Mouse (Mus musculus) mouse embryonic stem cell (cell line): ENCODE data around the gene Cdc37.
"Not testable (repeated sequence)": the region's sequence is repeated elsewhere in the genome, so short reads cannot be mapped to it uniquely, and the experiment has no call there.

Experiments used
- in situ Hi-C, 2 experiments: fragments of 300-500 bp; cut with MboI; formaldehyde crosslinking; loops; 1 replicate in 1 of 2; 3 replicates in 1 of 2; pipeline ENCODE4 v1.14.3; 2019 to 2020; ENCODE audit warnings: low sequenced_read_pairs in 2 of 2, low pct_unique_long_range_greater_than_20kb in 1 of 2, mixed read lengths in 1 of 2; ENCODE audit not compliant: unreplicated experiment in 1 of 2

The Cdc37 gene

DNA sequence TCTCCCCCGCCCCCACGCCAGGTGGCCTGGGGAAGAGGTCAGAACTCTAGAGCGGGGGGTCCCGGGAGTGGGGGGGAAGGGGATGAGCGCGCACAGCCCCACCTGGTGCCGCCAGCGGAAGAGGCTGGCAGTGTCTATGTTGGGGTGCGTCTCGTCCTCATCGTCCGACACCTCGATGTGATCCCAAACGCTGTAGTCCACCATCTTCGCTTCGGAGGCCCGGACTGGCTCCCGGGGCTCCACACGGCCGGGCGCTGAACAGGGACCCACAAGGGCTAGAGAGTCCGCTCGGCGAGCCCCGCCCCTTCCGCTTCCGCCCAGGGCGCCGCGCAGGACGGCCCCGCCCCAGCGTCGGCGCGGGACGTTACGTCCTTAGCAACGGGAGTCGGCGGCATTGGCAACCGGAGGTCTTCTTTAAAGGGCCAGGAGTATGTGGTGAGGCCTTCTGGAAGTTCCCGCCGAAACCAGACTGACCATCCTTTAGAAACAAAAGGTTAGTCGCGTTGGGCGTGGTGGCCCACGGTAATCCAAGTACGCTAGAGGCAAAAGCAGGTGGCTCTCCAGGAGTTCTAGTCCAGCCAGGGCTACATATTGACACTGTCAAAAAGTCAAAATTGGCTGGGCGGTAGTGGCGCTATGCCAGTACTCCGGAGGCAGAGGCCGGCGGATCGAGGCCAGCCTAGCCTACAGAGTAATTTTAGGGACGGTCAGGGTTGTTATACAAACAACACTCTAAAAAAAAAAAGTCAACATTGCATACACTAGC is at the start of gene Cdc37:
Gene Cdc37 (minus strand): TSS at position 329 of the 766 bp plus-strand sequence.
- in situ Hi-C loops: no loop called here

DNA sequence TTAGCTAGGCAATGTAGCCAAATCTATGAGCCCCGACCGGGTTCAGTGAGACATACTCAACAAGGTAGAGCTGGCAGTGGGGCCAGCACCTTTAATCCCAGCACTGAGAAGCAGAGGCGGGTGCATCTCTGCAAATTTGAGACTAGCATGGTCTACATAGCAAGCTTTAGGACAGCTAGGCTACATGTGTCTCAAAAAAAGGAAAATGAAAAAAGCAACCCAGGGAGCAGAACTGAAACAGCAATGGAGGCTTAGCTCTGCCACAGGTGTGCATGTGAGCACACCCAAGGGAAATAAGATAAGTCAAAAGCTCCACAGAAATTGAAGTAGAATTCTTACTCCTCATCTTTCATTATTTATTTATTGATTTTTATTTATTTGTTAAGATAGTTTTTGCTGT is 49.2 kb upstream of the Cdc37 start:
- in situ Hi-C loops: no loop called here

DNA sequence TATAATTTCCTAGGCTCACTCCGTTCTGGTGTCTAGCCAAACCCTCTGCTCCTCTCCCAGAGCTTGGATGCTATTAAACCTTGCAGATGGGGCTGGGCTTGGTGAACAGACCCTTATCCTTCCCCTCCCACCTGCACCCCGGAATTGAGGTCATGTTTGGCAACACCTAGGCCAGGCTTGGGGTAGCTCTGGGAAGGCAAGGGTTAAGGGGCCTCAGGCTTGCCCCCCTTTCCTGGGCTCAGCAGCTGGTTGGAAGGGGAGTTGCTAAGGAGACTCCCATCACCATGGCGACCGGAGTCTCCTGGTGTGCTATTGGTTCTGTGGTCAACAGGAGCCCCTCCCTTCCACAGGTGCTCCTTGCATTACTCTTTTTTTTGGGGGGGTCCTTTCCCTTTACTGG is 48.2 kb upstream of the Cdc37 start:
- in situ Hi-C loops: no loop called here

DNA sequence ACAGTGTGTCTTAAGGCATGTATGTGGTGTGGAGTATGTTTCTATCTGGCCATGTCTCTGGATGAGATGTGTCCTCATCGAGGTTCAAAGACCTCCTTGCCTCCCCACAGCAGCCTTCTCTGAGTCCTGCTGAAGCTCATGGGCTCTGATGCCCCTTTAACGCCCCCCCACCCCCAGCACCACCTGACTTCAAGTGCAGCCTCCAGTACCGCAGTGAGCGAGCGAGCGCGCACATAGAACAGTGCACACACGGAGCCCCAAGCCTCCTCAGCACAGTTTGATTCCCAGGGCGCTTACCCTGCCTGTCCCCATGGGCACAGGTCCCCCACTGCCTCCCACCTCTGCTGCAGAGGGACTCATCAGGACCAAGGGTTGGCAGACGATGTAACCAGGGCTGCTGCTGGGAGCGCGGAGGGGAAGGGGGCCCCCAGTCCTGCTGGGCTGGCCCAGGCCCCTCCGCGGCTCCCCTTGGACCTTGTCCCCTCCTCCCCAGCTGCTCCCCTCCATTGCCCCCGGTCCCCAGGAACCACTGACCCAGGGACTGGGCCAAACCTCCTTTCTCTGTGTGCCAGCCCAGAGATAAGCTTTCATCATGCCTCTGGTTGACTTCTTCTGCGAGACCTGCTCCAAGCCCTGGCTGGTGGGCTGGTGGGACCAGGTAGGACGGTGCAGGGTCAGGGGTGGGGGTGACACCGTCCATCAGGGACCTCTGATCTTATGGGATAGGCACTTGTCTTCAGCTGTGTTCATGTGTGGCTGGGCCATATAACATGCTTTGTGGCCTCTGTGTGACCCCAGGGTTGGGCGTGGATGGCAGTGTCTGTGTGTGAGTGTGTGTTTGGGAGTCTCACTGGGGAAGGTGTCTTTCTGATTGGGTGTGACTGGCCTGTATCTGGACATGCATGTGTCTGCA is 47.0 kb upstream of the Cdc37 start:
- in situ Hi-C loops: no loop called here

DNA sequence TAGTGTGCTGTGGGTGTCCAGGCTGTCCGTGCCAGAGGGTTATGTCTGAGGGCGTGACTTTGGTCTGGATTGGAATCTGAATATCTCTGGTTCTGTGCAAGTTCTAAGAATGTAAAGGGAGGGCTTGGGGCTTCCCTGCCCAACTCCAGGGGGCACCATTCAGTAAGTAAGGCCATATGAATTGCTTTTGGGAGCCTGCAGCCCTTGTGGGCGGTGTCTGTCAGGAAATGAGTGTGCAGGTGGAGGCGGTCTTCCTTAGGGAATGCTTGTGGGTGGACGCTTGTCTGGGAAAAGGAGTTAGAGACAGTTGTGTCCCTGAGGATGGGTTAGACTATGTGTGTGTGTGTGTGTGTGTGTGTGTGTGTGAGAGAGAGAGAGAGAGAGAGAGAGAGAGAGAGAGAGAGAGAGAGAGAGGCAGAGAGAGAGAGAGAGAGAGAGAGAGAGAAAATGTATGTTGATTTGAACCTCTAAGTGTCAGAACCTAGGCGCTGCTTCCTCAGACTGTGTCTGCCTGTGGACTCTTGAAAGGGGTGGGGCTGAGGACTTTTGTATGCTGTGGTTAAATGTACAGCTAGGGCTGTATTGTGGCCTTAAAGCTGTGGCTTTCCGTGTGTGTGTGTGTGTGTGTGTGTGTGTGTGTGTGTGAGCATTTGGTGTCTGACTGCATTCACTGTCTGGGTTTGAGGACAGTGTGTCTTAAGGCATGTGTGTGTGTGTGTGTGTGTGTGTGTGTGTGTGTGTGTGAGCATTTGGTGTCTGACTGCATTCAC is 46.1 kb upstream of the Cdc37 start:
- in situ Hi-C loops: not testable (repeated sequence)

DNA sequence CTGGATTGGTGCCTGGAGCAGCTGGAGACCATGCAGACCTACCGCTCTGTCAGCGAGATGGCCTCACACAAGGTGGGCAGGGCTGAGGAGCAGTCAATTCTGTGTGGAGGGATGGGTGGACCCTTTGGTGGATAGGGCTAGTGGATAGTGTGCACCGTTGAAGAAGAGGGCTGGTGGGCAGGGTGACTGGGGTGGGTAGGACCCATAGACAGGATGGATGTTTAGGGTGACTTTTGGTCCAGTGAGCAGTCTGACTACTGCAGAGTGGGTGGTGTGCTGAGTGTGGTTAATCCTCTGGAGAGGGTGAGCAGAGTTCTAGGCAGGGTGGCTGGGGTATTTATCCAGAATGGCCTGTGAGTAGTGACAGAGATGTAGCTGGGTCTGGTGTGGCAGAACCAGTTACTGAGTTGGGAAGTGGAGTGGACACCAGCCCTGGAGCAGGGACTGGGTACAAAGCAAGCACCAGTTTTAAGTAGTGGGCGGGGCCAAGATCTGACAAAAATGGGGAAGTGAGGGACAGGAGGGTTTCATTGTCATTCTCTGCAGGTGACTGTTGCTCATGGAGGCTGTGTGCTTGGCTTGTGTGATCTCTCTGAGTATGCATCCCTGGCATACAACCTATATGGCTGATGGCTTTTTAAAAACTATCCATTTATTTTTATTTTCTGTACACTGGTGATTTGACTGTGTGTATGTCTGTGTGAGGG is 45.2 kb upstream of the Cdc37 start:
- in situ Hi-C loops: no loop called here

DNA sequence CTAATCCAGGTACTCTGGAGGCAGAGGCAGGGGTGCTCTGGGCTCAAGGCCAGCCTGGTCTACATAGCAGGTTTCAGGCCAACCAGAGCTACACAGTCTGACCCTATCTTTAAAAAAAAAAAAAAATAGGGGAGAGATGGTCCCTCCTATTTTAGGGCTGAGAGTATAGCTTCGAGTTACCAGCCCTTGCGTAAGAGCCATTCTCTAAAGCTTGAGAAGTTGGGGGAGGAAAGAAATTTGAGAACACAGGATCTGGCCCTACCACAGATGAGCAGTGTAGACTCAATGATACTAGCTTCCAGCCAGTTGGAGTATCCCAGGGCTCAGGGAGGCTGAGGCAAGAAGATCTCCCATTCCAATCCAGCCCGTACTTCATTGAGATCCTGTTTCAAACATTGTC is 44.0 kb upstream of the Cdc37 start:
- in situ Hi-C loops: no loop called here

DNA sequence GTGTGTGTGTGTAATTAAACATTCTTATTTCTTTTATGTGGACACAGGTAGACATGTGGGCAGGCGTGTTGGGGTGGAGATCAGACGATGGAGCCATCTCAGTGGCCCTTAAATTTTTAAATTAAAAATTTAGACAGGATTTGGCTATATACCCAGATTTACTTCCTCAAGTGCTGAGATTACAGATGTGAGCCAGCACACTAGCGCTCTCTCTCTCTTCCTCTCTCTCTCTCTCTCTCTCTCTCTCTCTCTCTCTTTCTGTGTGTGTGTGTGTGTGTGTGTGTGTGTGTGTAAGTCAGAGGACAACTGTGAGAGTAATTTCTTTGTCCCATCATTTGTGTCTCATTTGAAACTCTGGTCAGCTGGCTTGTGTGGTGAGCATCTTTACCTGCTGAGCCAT is 40.9 kb upstream of the Cdc37 start:
- in situ Hi-C loops: no loop called here

DNA sequence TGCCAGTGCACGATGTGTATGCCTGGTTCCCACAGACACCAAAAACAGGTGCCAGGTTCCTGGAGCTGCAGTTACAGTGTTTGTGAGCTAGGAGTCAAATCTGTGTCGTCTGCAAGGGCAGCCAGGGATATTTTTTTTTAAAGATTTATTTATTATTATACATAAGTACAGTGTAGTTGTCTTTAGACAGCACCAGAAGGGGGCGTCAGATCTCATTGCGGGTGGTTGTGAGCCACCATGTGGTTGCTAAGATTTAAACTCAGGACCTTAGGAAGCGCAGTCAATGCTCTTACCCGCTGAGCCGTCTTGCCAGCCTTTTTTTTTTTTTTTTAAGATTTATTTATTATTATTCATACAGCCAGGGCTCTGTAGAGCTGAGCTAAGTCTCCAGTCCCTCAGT is 40.1 kb upstream of the Cdc37 start:
- in situ Hi-C loops: no loop called here

DNA sequence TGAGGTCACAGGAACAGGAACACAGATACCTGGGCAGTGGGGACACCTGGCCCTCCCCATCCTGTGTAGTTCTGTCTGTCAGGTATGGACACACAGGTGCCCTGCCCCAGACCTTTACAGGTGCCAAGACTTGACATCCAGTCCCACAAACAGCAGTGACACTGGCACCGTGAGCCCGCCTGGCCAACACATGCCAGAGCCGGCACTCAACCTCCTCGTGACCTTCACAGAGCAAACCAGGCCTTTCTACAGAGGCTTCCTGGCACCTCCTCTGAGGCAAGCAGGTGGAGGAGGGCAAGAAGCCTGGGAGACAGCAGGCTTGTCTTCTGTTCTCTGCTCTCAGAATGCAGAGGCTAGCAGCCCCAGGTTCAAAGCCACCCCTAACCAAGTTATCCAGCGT is 35.7 kb upstream of the Cdc37 start:
- in situ Hi-C loops: no loop called here

DNA sequence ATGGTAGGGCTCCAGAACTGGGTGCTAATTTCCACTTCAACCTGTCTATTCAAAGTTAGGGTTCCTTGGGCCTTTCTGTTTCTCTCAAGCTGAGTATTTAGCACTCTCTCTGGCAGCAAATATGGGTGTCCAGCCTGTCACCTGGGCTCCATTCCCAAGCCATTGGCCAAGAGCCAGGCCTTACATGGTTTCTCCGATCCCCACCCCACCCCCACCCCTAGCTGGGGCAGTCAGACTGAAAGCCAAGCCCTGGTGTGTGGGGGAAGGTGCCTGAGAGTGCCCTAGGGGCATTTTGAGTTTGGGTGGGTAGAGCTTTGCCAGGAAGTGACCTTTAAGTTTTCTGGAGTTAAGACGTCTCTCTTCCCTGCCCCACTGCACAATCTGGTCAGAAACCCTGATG is 35.0 kb upstream of the Cdc37 start:
- in situ Hi-C loops: no loop called here

DNA sequence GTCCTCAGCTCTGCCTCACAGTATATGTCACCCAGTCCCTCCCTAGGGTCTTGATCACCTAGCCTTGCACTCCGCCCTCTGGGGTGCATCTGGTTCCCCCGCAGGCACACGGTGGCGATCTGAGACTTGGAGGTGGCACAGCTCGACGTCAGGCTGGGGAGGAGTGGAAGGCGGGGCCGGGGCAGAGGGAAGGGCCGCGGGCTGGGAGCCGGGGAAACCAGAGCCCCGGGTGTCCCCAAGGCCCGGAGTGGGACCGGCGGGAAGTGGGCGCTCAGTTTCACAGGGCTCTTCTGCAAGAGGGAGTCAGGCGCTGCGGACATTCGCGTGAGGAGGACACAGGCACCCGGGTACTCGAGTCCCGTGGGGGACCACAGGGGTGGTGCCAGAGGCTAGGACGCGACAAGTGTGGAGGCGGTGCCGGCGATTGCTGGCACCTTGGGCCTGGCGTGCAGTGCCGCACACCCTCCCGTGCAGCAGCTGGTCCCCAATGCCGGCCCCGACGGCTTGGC is 34.2 kb upstream of the Cdc37 start:
- in situ Hi-C loops: no loop called here

DNA sequence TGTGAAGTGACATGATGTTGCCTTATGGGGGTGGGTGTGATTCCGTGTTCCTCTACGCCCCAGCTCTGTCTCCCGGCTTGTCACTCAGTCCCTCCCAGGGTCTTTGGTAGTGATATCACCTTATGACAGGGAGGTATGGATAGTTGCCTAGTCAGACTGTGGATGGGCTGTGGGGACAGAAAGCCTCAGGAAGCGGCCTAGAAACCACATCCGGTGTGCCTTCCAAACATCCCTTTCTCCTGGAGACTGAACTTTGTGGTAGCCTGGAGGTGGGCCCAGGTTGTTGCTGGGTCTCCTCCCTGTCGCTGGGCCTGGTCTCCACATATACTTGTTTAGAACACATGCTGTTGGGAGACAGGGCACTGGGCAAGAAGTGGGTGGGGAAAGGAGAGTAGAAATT is 33.6 kb upstream of the Cdc37 start:
- in situ Hi-C loops: no loop called here

DNA sequence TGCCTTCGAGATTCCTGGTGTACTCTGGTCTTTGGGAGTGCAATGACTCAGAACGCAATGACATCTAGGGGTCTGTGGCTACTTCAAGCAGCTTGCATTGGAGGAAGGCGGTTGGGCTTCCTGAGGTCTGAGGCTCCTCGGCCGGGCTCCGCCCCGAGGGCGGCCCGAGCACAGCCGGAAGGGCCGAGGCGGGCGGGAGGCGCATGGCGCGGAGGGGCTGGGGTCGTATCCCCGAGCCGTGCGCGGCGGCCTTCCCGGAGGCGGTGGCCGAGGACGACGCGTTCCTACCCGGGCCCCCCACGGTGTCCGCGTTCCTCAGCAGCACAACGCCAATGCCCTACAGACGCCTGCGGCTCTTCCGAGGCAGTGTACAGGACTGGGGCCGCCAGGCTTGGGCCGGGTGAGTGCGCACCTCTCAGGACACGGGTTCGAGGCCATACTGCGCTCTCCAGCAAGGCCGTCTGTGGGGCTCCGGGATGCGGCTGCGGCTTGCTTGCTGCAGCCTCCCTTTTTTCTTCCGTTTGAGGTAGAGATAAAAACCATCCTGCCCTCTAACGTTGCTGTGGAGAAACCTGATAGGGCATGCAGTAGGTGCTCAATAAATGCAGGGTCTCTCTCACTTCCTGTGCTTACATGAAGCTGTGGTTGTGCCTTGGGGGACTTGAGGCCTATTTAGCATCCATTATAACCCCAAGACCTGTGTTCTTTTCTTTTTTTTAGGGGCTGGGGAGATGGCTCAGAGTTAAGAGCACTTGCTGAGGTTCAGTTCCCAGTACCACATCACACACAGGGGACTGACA is 31.8 kb upstream of the Cdc37 start:
- in situ Hi-C loops: no loop called here

DNA sequence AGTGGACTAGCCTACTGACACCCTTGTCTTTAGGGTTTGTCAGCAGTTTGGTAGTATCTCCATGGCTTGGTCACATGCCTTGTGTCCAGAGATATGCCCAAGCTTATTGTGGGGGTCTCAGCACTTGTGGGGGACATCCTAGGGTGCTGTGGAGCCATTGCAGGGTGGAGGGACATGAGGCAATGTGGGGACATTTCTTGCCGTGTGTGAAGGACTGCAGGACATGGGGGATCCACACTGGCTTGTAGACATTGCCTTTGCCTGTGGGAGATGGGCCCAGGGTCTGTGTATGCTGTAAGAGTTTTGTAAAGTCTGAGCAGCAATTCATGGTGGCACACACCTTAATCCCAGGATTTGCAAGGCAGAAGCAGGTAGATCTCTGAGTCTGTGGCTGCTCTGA is 31.1 kb upstream of the Cdc37 start:
- in situ Hi-C loops: no loop called here

DNA sequence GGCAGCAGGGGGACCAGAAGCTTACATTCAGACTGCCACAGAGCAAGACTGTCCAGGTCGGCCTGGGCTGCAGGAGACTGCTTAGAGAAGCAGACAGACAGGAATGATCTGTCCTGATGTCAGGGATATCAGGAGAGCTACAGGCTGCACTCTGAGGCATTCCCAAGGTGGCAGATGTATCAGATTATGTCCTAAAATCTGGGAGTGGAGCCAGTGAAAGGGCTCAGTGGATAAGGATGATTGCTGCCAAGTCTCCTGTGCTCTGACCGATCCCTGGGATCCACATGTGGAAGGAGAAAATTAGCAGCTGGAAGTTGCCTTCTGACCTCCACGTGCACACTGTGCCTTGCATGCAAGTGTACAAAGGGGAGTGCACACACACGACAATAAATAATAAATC is 30.6 kb upstream of the Cdc37 start:
- in situ Hi-C loops: no loop called here

DNA sequence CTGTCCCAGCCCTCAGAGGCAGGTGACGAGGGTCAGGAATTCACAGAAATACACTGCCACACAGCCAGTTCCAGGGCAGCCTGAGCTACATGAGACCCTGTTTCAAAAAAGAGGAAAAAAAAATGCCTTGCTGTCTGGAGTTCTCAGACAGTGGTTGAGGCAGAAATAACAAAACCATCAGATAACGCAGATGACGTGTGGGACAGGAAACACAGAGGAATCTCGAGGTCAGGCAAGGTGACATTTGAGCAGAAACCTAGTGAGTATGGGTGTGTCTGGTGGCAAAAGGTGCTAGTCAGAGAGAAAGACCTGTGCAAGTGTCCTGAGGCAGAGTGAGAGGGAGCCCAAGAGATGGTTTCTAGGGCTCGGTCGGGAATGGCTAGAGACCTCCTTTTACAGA is 22.6 kb upstream of the Cdc37 start:
- in situ Hi-C loops: no loop called here

DNA sequence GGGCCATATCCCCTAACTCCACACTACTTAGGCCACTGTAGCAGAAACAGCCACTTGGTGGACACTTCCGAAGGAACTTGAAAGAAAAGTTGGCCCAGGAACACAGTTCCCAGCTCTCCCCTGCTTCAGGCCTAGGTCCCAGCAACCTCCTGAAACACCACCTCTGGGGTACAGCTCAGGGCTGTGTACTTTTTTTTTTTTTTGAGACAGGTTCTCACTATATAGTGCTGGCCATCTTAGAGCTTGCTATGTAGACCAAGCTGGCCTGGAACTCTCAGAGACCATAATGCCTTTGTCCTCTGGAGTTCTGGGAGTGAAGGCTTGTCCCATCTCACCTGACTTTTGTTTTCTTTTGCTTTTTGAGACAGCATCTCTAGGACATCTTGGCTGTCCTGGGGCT is 19.4 kb upstream of the Cdc37 start:
- in situ Hi-C loops: no loop called here
